Mouse (Mus musculus) large intestine, adult 2 months (tissue): ENCODE results near the gene Ticam1. TPM values are rescaled to one million over a fixed set of nuclear protein-coding genes. Genes with fewer than 3 reads are reported as not detected.
"Not testable (repeated sequence)": the region's sequence is repeated elsewhere in the genome, so short reads cannot be mapped to it uniquely, and the experiment has no call there.

Experiments
- DNase-seq: peaks from one replicate; pipeline ENCODE4 v3.0.0-alpha.2; 2012; ENCODE audit warnings: low read depth, low spot score
- WGBS: fragments of 180-500 bp; shearing (Covaris S2); methylation state at CpG from one replicate; pipeline ENCODE4 v1.1.7; 2018; 5-methylcytosine and 5-hydroxymethylcytosine counted together
- polyA plus RNA-seq: library from polyadenylated mRNA; depleted of rRNA; stranded (reverse); fragments of >200 nt; gene quantifications from 2 replicates; pipeline ENCODE4 v1.2.3, GENCODE M21; 2012

Gene Ticam1
- polyA plus RNA-seq, 1 experiment: 45.4 TPM

DNA sequence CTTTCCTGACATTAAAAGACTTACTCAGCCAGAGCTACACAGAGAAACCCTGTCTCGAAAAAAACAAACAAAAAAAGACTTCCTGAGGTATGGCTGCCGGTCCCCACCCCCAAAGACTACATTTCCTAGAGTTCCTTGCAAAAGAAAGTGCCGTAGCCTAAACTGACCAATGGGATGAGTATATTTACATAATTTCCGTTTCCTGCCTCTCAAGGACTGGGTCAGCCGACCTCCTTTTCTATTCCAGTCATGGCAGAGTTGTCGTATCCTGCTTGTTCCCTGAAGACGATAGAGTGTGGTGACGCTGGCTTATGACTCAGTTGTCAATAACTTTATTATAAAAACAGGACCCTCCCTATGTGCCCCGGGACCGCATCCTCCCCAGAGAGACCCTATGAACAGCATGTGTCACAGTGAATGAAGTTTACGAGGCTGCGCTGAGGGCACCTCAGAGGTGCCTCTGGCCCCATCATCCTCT lies 7.4 kb downstream of the Ticam1 start:
- WGBS: 10% methylated on average over 12 of the region's 12 CpGs
- no peak for DNase-seq

DNA sequence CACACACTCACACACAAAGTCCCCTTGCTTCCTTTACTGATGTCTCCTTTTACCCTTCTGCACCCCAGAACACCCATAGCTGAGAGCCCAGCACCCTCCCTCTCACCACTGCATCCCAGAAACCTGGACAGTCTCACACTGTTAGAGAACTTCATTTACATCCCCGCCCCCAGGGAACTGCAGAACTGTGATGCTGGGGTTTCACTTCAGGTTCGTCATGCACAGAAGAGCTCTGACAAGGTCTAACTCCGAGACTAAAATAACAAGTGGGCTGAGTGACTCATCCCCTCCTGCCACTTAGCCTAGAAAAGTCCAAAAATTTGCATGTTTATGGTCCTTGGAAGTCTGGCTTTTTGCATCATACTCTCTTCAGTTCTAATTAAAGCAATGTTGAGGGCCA lies 10.3 kb downstream of the Ticam1 start:
- DNase-seq: no peak
- 42% methylated on average over 3 of the region's 3 CpGs for WGBS

DNA sequence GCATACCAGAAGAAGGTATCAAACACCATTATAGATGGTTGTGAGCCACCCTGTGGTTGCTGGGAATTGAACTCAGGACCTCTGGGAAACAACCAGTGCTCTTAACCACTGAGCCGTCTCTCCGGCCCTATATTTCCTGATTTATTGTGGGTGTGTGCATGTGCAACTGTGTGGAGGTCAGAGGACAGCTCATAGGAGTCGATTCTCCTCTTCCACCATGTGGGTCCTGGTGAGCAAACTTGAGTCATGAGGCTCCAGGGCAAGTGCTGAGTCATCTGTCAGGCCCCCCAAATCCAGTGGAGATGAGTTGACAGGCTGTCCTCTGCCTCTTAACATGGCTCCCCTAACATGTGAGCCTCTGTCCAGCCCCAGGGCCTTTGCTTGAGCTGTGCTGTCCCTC lies 10.7 kb downstream of the Ticam1 start:
- WGBS: 21% methylated on average over 3 of the region's 3 CpGs
- DNase-seq: no peak

DNA sequence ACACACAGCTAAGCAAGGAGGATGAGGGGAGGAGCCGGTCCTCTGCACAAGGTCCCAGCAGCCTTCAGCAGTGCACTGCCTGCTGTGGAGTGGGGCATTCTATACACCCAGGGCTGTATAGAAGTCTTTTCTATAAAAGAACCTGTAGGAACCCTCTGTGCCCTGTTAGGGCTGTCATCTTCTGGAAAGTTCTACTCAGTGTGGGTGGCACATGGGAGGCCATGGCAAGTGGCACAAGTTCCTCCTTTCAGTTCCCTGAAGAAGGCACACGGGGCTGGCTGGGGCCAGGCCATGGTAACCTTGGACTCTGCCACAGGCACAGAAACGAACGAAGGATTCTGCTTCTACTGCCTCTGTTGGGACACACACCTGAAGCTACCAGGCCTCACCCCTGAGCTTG lies 11.6 kb downstream of the Ticam1 start:
- DNase-seq: no peak
- 61% methylated on average over 4 of the region's 4 CpGs for WGBS

DNA sequence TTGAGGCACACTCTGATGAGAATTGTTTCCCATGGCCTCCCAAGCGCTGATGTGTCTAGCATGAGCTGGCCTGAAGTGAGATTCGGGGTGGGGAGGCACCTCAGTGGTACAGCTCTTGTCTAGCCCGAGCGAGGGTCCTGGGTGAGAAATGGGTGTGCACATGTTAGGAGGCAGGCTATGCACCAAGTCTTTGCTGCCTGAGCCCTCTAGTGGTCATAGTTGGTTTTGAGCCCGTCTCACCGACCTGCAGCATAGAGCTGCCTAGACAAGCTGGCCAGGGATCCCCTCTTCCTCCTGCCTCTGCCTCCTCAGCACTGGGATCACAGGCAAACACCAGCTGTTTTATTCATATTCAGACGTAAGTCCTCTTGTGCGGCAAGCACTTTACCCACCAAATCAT lies 12.6 kb downstream of the Ticam1 start:
- DNase-seq: no peak
- WGBS: 14% methylated on average over 8 of the region's 8 CpGs

DNA sequence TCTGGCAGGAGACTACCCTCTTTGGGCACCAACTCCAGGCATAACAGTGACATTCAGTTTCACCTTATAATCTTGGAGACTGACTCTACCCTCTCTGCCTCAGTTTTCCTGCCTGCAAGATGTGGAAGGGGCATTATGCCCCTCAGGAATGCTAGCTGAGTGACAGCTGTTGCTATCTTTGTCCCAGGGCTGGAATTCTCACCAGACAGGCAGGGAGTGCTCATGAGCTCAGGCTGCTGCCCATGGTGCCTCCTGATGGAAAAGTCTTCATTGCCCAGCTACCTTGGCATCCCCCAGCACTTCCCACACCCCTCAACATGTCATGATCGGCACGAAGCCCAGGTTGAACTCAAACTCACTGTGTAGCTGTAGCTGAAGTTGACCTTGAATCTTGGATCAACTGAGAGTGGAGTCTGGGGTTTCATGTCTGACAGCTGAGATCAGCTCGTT lies 13.9 kb downstream of the Ticam1 start:
- DNase-seq: no peak
- 75% methylated on average over 3 of the region's 3 CpGs for WGBS

DNA sequence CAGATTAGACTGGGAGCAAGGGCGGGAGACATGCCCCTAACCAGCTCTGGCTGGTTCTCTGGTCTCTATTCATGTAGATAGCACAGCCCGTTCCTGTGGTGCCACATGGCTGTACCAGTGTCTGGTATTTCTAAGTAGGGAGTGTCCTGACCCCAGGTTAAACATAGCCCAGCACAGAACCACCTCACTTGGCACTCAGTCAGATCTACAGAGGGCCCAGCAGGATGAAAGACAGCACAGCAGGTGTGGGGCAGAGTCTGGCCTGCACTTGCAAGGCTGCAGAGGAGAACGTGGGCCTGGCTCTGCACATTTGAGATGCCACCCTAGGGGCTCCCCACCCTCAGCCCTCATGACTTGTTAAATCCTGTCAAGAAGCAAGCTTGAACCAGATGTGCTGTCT lies 15.4 kb downstream of the Ticam1 start:
- no peak for DNase-seq
- WGBS: 43% methylated on average over 3 of the region's 3 CpGs

DNA sequence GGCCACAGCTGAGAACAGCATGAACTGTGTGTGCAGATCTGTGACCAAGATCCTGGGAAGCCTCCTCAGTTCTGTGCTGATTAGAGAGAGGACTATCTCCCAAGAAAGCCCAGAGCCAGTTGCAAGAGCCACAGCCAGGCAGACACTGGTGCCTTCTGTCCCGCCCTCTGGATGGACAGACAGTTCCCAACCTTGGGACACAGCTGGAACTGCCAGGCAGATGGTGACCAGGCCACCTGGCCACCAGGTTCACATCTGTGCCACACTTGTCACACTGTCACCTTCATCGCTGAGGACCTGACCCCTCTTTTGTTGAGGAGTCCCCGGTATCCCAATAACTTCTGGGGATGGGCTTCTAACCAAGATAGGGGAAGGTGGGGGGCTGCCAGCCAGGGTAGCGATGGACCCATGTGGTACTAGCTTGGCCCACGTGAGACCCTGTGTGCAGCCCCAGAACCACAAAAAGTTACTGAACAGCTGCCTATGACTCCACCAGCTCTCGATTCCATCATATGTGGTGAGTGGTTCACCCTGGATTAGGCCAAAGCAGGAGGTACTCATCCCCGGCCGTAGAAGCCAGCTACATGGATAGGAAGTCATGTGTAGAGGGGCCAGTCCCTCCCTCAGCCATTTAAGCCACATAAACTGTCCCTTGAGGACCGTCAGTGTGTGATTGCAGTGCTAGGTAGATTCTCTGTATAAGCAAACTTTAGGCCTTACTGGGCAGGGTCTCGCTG lies 17.1 kb downstream of the Ticam1 start:
- no peak for DNase-seq

DNA sequence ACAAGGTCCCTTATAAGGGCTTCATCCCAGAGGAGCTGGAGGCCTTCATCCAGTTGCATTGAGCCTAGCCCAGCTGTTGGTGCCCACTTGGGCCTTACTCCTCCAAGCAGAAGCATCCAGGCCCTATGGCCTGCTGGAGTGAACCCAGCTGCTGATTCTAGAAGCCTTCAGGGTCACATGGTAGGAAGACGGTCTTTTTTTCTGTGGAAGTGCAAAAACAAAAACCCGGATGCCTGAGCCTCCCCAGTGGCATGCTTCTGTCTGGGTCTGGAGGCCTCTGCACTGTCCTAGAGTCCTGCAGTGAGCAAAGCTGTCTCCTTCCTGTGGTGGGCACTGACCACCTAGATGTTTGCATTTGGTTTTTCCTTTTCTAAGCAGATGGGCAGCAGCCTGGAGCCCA lies 17.8 kb downstream of the Ticam1 start:
- 55% methylated on average over 2 of the region's 2 CpGs for WGBS
- DNase-seq: not testable (repeated sequence)

More for the DNA sequence above, 17.1 kb downstream of the Ticam1 start:
- 81% methylated on average over 10 of the region's 10 CpGs for WGBS

DNA sequence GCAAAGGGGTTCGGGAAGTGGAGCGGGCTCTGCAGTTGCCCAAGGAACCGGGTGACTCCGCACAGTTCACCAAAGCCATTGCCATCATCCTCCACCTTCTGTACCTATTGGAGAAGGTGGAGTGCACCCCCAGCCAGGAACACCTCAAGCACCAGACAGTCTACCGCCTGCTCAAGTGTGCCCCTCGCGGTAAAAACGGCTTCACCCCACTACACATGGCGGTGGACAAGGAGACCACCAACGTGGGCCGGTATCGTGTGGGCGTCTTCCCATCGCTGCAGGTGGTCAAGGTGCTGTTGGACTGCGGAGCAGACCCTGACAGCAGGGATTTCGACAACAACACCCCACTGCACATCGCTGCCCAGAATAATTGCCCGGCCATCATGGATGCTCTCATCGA lies 18.3 kb downstream of the Ticam1 start:
- WGBS: 91% methylated on average over 19 of the region's 19 CpGs

DNA sequence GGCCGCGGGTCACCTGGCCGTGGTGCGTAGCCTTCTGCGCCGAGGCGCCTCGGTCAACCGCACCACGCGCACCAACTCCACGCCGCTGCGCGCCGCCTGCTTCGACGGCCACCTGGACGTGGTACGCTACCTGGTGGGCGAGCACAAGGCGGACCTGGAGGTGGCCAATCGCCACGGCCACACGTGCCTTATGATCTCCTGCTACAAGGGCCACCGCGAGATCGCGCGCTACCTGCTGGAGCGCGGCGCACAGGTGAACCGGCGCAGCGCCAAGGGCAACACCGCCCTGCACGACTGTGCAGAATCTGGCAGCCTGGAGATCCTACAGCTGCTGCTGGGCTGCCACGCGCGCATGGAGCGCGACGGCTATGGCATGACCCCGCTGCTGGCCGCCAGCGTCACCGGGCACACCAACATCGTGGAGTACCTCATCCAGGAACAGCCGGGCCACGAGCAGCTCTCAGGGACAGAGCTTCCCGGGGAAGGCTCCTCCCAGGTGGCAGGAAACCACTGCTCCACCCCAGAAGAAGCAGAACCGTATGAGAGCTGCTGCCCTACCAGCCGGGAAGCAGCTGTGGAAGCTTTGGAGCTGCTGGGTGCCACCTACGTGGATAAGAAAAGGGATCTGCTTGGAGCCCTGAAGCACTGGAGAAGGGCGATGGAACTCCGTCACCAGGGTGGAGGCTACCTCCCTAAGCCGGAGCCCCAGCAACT lies 19.2 kb downstream of the Ticam1 start:
- 5% methylated on average over 58 of the region's 58 CpGs for WGBS

More for the DNA sequence above, 18.3 kb downstream of the Ticam1 start:
- DNase-seq: not testable (repeated sequence)

DNA sequence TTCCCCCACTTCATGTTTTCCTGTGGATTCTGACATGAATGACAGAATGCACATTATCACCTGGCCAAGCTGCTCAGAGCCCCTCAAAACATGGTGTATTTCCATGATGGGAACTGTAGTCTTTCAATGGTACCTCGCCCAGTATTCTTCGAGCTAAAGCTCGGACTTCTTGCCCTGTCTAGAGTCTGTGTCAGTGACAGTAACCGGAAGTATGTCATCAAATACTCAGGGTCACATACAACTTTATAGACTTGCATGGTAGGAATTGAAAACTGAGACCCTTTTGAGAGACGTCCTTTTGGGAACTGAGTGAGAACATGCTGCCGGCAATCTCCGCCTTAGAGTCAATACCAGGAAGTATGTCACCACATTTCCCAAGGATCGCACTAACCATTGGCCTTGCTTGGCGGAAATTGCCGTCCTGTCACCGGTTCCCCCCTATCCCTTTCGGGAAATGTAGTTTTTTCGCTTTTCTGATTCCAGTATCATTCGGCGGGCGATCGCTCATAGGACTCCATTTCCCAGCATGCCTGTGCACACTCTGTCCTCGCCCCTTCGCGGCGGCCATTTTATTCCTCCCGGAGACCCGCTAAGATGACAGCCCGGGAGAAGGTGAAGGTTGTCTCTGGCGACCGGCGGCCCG lies 20.2 kb downstream of the Ticam1 start, which contains the start of gene Fem1a:
TSS of gene Fem1a (plus strand) at position 572 of the 643 bp plus-strand sequence.
- under 1% methylated on average over 28 of the region's 28 CpGs for WGBS
- peak; percentile 93 for DNase-seq

More for the DNA sequence above, 19.2 kb downstream of the Ticam1 start:
- no peak for DNase-seq

DNA sequence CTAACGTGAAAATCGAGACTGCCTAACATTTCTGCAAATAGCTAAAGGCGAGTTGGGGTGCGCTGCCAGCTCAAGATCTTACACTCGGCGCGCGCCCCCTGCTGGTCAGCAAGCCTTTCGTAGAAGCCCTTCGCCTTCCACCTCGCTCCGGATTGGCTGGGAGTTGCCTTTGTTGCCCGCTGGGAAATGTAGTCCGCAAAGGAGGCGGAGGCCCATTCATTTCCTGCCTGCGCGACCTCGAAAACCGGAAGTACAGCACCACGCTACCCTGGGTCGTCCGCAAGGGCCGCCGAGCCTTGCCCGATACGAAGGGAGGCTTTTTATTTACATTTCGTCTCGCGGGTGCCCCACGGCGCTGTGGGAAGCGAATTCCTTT lies 20.7 kb downstream of the Ticam1 start:
- DNase-seq: peak; percentile 98
- WGBS: under 1% methylated on average over 32 of the region's 32 CpGs

DNA sequence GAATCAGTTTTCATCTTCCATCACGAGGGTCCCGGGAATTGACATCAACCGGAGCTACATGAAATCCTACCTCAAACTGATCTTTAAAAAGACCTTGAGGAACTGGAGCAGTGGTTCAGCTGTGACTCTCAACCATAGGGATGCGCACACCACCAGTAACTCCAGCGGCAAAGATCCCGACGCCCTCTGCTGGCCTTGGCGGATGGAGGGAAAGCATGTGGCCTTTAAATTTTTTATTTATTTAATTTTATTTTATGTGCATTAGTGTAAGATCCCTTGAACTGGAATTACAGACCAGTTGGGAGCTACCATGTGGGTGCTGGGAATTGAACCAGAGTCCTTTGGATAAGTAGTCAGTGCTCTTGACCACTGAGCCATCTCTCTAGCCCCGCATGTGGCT lies 21.2 kb downstream of the Ticam1 start:
- no peak for DNase-seq
- 16% methylated on average over 9 of the region's 9 CpGs for WGBS

DNA sequence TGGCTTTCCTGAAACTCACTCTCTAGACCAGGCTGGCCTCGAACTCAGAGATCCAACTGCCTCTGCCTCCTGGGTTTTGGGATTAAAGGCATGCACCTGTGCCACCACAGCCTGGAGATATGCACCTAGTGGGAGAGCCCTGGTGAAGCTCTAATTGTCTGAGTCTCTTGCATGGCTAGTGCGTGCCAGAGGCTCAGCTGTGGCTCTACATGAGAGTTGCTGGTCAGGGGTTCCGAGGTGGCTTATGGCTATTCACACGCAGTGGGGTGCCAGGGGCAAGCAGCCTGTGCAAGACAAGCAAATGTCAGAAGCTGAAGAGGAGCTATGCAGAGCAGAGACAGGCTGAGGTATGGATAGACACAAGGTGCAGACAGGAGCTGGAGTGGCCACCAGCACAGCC lies 21.9 kb downstream of the Ticam1 start:
- no peak for DNase-seq
- 83% methylated on average over 4 of the region's 4 CpGs for whole genome bisulfite sequencing

DNA sequence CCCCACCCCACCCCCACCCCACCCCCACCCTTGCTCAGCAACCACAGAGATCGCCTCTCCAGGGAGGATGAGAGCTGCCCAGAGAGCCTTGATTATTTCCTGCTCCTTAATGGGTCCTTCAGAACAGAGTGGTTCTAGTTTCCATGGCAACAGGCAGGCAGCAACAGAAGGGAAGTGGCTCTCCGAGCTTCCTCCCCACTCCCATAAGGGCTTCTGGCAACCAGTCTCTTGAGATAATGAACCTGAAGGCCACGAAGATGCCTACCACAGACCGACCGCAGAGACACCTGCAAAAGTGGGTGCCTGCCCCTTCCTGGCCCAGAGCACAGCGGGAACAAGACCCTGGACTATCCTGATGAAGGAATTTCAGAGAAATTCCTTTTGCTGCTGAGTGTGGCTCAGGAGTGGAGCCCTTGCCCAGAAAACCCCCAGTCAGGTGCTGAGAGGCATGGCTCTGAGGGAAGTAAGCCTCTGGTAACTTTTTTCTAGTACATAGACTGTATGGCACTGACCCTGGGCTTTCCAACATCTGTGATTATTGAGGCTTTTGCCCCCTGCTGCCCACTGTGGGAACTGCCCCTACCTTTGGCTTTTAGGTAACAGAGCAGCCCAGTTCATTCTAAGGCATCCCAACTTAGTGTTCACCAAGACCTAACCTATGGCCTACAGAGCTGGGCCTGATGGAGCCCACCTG lies 25.3 kb downstream of the Ticam1 start:
- WGBS: 21% methylated on average over 6 of the region's 6 CpGs

DNA sequence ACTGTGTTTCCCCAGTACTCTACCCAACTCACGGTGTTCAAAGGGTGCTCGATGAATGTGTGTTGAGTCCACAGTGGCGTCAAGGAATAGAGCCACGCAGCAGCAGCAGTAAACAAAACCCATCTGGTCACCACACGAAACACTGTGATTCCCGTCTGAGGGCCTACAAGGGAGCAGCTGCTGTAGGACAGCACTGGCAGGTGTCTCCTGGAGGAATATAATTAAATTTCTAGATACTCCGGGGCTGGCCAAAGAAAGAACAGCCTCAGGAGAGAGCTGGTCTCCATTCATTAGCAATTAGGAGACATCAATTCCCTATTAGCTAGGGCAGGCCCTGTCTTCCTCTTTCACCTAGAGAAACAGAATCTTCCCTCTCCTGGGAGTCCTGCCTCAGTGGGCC lies 31.0 kb downstream of the Ticam1 start:
- 58% methylated on average over 7 of the region's 7 CpGs for WGBS
- no peak for DNase-seq

More for the DNA sequence above, 25.3 kb downstream of the Ticam1 start:
- no peak for DNase-seq

DNA sequence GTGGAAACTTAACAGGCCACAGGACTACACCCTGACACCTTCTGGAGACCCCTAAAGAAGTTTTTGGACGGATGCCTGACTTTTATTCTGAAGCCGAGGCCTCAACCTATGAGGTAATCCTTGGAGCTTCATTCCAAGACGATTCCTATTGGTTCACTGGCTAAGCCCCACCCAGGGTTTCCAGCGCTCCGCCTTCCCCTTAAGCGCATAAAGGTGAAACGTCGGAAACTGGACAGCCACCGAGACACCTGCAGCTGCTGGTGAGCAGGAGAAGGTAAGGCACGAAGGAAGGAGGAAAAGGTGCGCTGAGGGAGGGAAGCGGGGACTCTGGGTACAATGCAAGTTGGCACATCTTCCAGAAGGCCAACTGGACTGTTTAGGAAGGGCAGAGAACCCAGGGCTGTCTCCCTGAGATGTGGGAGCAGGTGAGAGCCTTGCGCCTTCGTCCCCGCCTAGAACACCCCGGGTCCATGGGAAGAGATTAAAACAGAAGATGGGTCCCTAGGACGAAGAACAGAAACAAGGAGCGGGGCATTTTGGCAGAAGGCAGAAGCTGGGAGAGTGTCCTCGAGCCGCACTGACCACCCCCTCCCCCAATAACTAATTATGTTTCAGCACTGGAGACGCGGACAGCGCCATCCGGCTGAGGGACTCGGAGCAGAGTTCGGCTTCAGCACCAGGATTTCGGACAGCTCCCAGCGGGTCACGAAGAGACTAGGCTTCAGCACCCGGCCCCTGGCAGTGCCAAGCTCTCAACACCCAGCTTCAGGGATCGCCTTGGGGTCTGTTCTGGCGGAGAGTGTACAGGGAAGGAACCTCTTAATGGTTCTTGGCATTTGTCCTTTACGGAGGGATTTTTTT lies 34.8 kb downstream of the Ticam1 start:
- 4% methylated on average over 33 of the region's 33 CpGs for WGBS
- peak; percentile 52 for DNase-seq
